Mouse (Mus musculus) induced T-regulatory cell, adult 2 months (primary cell): Measurements from ENCODE around the gene Cbarp.

Experiments used
- DNase-seq: peaks from one replicate; pipeline ENCODE4 v3.0.0-alpha.2; 2012; ENCODE audit warnings: low read depth

Cbarp gene

DNA sequence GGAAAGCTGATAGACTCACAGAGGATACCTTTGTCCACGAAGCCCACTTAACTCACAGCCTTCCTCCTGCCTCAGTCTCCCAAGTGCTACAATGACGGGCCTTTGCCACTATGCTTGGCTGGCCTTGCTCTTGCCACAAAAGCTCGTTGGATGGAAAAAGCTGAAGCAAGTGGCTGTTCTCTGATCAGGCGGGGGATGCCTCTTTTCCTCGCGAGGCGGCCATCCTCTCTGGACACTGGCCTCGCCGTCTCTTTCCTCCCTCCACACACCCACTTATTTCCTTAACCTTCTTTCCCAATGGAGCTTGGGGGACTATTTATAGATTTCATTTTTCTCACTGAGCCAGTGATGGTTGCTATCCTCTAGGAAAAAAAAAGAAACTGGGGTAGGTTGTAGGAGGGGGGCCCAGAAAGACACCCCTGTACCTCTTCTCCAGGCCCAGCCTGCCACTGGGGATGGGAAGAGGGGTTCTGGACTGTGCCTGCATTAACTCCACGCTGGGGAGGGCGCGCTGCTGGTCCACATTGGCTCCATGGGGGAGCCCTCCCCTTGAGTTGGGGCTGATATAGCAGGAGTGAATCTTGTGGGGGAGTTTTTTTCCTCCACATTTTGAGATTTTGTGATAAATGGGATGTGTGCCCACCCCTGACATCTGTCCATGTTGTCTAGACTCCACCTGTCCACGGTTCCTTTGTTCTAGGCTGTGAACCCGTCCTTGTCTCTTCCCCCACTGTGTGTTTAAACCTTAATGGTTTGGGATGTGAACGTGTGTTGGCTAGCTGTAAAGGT is 16.7 kb upstream of the Cbarp start:
- no peak for DNase-seq

DNA sequence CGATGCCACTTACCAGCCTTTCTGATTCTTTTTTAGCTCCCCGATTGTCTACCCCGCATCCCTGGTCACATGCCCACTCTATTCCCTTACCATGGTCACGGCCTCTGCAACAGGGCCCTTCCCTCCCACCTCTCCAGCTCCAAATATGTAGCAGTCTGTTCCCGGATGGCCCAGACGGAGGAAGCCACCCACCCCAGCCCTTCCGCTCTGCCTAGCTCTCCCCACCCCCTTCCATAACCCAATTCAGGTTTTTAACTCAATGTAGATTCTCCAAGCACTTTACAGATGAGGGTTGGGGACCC is 16.1 kb upstream of the Cbarp start:
- no peak for DNase-seq

DNA sequence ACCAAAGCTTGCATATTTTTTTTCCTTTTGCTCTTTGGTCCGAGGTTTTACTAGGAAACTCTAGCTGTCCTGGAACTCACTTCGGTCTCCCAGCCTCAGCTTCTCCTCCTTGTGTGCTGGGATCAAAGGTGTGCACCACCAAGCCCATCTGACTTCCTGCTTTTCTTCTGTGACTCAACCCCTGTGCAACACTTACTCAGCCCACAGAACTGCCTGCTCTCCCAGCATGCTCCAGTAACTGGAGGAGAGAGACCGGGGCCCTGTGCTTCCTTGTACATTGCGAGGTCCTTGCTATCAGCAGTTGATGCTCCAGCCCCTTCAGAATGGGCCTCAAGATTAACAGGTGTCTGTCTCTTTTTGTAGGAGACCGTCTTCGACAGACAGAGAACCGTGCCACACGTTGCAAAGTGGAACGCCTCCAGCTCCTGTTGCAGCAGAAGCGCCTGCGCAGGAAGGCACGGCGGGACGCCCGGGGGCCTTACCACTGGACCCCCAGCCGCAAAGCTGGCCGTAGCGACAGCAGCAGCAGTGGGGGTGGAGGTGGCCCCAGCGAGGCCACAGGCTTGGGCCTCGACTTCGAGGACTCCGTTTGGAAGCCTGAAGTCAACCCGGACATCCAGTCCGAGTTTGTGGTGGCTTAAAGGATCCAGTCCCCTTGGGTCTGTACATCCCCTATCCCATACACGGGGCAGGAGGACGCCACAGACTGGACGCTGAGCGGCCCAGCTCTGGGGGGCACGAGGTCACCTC is 15.5 kb upstream of the Cbarp start:
- no peak for DNase-seq

DNA sequence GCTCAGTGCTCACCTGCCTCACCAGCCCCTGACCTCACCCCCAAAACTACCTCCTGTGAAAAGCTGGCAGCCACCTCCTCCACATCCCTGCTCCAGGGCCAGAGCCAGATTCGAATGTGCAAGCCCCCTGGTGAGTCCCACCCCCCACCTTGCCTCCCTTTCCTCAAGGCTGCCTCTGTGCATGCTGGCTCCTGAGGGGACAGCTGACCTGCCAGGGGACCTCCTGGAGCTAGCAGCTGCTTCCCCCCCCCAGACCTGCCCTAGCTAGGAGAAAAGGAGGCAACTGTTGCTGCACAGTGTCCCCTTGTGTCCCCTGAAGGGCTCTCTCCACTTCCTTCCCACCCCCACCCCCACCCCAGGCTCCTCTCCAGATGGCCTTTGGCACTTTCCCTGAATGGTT is 14.6 kb upstream of the Cbarp start:
- no peak for DNase-seq

DNA sequence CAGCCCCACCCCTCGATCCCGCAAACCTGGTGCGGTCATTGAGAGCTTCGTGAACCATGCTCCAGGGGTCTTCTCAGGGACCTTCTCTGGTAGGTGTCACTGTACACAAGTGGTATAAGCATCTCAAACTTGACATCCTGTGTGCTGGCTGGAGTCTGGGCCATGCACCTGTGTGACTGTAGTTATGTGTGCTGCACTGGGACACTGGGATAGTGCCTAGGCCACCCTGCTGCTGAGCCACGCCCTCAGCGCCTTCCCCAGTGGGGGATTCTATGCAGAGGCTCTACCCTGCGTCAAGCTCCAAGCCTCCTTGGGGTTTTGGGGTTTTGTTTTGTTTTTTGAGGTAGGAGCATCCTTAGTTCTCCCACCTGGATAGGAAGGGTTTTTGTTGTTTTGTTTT is 13.7 kb upstream of the Cbarp start:
- no peak for DNase-seq

DNA sequence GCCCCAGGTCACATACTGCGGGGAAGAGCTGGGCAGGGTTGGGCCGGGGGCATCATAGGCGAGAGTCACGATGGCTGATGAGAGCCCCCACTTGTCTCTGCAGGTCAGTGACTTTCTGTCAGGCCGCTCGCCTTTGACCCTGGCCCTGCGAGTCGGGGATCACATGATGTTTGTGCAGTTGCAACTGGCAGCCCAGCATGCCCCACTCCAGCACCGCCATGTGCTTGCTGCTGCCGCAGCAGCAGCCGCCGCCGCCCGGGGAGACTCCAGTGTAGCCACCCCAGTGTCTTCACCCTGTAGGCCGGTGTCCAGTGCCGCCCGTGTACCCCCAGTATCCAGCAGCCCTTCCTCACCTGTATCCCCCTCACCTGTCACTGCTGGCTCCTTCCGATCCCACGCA is 13.1 kb upstream of the Cbarp start:
- no peak for DNase-seq

DNA sequence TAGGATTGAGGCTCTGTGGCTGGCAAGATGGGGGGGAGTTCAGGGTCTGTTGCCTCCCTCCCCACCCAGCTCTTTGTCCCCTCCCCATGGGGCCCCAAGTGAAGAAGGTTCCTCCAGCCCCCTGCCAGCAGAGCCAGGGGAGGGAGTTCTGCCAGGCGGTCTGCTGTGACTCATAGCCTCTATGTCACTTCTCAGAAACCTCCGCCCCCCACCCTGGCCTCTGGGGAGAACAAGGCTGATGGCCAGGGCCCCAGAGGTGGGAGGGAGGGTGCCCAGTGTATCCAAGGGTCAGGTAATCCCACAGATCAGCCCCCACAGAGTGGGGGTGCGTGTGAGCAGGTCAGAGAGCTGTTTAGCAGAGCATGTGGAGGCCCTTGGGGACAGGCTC is 12.2 kb upstream of the Cbarp start:
- DNase-seq, result peak; percentile 53

DNA sequence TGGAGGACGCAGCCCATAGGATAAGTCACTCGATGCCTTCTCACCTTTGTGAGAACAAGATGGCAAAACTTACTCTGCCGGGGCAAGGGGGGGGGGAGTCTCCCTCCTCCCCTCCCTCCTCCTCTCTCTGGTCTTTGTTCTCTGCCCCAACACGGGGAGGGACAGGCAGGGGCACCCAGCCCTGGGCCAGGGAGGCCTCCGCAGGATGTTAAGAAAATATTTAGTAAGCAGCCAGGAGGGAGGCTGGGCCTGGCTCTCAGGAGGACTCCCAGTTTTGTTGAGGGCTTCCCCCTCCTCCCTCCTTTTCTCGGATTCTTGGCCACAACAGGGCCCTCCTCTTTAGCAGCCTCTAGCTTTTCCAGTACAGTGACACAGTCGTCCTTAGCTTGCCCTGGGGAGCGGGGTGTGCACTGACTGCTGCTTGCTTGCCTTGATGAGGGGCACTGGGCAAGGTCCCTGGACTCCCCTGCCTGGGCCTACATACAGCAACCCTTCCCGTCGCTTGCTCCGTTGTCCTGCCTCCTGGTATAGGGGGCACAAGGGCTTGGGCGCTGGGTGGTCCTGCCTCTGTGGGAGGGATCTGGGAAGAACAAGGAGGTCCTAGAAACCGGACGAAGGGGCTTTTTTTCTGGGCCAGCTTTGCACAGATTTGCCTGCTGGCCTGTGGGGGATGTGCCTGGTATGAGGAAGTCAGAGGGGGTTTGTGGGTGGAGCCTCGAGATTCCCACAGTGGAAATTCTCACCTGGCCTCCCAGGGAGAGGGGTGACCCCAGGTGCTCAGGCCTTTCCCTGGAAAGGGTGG is 11.6 kb upstream of the Cbarp start:
- DNase-seq, result peak; percentile 72

DNA sequence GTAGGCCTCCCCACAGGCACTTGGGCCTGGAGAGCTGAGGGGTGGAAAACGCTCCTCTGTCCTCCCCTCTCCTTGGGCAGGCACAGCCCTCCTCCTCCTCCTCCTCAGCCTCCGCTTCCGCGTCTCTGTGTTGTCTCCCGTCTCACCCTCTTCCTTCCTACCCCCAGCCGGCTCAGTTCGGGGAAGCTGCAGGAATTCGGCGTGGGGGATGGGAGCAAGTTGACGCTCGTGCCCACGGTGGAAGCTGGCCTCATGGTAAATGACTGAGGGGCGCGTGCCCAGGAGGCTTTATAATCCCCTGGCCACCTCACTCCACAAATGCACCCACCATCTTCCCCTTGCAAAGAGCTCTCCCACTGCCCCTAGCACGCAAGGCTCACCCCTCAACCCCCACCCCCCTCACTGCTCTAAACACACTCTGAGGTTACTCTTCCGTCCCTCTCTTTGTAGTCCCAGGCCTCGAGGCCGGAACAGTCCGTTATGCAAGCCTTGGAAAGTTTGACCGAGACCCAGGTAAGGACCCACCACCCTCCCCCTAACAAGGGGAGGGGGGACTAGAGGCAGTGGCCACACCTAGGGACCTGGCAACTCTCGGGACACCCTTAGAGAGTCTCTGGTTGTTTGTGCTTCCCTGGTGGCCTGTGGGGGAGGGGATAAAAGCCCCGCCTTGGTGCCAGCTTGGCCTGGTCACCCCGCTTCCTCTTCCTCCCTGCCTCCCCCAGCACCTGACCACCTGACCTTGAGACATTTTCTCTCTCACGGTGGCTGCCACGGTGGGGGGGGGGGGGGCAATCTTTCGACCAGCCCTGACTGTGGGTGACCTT is 10.8 kb upstream of the Cbarp start:
- DNase-seq, result peak; percentile 70

DNA sequence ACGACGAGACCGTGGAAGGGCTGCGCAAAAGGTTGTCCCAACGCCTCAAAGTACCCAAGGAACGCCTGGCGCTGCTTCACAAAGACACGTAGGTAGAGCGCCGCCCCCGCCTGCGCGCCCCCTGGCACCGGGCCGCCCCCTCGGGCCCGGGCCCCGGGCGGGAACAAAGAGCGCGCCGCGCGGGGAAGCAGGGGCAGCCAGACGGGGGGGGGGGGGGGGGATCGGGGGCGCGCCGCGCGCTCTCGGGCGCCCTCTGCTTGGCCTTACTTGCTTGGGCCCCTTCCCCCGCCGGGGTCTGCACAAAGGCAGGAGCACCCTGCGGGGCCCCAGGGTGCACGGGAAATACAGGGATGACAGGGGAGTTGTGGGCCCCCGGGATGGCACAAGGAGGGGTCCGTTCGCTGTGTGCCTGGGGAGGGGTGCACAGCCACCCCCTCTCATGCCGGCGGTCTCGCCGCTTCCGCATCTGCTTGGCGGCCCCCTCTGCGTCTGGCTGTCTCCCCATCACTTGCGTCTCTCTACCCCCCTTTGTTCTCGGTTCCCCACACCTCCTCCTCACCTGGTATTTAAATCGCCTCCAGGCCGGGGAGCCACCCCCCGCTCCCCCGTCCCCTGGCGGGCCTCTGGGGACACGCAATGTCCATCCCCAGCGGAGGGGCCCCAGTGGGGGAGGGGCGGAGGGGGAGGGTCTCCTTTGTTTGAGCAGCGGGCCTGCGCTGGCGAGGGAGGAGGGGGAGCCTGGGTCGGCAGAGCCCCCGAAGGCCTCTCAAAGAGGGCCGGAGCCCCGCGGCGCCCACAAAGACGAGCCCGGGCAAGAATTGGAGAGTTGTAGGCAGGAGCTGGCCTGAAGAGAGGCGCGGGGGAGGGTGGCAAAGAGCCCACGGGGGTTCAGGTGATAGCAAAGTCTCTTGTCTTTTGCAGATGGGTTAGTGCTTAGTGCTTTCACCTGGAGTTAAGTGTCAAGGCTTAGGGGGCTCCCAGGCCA is 9.9 kb upstream of the Cbarp start:
- DNase-seq, result peak; percentile 76

DNA sequence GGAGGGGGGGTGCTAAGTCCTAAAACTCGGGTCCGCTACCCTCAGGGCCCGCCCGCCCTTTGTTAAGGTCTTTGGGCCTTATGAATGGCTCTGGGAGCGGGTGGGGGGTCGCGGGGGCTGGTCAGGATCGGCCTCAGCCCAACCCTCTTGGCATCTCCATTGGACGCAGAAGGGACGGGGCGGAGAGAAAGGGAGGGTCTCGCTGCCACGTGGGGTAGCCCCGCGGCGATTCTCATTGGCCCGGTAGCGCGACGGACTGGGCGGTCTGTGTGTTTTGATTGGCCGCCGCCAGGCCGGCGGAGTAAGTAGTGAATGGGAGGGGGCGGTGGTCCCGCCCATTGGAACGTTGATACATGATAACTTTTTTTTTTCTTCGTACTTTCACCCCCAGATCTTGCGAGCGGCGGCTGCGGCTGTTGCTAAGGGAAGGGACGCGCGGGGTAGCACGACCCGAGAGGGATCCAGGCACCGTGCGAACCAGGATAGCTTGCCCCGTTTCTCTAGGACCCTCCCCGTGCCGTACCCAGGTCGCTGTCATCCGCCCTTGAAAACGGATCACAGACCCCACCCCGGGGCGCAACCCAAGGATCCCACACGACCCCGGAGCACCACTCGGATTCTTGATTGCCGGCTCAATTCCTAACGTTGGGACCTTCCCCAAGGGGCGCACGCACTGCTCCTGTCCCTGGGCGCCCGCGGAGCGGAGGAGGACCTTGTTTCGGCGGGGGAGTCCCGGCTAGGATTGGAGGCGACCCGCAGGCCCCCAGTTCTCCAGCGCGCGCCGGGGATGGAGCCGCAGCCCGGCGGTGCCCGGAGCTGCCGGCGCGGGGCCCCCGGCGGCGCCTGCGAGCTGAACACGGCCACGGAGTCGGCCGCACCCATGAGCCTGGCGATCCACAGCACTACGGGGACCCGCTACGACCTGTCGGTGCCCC is 8.9 kb upstream of the Cbarp start:
- DNase-seq, result peak; percentile 98

DNA sequence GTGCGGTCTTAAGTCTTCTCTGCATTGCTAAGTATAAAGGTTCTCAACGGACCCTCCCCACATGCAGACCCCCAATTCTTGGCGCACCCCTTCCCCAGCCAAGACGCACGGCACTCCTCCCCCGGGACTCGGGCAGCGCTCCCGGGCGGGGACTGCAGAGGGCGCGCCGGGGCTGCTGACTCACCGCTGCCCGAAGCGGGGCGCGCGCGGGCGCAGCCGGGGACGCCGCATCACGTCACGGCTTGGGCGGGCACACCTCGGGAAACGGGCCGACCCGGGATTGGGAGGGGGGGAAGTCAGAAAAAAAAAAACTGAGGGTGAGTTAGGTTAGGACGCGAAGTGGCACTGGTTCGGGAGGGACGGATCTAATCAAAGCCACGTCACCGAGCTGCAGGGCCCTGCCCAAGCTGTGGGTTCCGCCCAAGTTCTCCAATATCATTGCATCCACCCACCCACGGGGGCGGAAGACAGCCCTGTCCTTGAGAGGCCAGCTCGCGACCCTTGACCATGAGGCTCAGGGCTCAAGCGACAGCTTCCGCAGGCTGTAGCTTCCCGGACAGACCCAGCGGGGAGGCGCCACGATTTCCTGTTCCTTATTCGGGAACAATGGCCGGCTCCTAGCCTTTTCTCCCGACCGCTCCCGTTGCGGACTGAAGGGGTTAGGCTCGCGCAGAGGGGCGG is 8.1 kb upstream of the Cbarp start:
- DNase-seq, result peak; percentile 96

DNA sequence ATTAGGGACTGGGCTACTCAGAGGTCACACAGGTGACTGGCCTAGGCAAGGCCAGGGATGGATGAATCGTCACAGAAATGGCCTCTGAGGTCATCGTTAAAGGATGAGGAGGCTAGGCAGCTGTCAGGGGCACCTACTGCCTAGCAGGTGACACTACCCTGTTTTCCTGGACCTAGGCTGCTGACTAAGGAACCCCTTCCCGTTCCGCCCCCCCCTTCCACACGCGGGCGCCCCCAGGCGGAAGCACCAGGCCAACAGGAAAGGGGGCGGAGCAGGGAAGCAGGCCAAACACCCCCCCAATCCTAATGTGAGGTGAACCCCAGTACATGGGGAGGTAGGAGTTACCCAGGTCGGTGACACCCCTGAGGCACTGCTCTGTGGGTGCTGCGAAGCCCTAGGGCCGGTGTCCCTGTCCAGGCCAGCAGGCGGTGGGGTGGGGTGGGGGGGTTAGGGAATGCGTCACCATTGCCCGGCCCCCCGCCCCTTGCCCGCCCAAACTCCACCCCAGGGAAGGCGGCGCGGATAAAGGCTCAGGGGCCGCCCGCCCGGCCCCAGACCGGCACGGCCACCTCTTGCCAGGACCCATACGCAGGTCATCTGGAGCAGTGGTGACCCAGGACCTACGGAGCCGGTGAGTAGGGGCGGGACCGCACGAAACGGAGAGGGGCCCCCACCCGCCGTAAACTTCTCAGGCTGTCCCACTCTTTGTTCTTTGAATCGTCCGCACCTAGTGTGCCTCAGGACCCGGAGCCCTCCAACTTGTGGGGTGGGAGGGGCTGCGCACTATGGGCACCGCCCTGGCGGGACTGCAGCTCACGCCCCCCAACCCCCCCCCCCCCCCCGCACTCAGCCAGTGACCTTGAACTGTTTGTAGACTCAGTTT is 7.3 kb upstream of the Cbarp start, which contains the start of gene Midn:
Midn (plus strand) TSS at position 554 of the 883 bp plus-strand sequence.
- peak; percentile 84 for DNase-seq

DNA sequence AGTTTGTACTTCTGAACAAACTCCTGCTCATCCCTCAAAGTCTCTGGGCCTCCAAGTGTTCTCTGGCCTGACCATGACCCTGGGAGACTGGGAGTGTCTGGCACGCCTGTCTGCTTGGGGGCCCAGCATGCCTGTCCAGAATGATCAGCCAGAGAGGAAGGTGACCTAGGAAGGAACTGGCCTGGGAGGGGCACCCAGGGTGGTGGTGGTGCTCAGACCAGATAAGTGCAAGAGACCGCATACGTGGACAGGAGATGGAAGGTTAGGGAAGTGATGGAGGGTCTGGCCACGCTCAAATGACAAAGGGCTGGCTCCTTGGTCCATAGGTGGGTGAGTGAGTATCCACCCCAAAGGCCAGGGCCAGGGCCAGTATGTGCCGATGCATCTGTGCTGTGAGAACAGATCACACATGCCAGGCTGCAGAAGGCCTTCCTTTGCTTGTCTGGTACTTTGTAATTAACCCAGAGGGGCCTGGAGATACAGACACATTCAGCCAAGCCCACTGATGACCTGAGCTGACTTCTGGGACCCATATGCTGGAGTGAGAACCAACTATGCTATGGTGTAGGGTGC is 6.6 kb upstream of the Cbarp start:
- no peak for DNase-seq

DNA sequence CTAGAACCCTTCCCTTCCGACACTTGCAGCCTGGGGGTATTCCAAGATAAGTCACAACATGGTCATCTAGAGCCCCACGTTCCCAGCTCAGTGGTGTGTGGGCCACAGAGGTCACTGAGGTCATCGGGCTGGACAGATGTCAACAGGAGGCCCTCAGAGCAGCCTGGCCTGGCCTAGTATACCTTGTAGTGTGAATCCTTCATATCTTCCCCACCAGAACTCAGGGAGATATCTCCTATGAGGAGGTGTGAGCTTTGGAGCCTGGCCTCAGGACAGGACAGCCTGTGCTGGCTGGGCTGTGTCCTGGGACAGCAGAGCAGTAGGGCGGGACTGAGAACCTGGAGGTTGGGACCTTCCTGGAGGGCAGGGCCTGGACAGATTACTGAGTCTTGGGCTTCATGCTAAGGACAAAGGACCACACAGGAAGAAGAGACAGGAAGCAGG is 6.0 kb upstream of the Cbarp start:
- peak; percentile 36 for DNase-seq

DNA sequence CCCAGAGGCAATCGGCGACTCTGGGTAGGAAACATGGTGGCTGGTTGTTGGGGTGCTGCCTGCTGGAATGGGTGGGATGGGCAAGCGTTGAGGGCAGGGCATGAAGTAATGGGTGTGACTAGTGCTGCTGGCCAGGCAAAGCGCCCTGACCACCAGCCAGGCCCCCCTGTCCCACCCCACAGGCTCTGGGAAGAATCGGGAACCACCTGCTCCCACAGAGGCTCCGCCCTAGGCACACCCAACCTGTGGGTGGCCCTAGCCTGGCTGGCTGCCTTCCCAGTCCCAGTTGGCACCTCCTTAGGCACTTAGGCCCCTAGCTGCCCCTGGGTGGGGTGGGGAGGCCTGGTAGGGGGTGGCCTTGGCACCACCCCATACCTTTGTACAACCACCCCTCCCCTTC is 5.3 kb upstream of the Cbarp start:
- peak; percentile 26 for DNase-seq
